Mouse (Mus musculus) CH12.LX (cell line): ENCODE measurements around the gene Syt8. TPM values are rescaled to one million over a fixed set of nuclear protein-coding genes. Genes with fewer than 3 reads are reported as not detected.

ENCODE experiments used
- DNase-seq: peaks from one replicate; pipeline ENCODE4 v3.0.0-alpha.2; 2013; ENCODE audit errors: extremely low read depth
- H3K27ac ChIP-seq: 2 replicates; pipeline ENCODE4 v1.5.1; 2012; ENCODE audit warnings: low read depth, mild to moderate bottlenecking, control low read depth, moderate library complexity; ENCODE audit not compliant: insufficient read depth
- H3K27me3 ChIP-seq: replicated peaks from 2 replicates; pipeline ENCODE3; 2012; ENCODE audit warnings: inconsistent platforms
- H3K36me3 ChIP-seq, 2 experiments: replicated peaks in 1 of 2; 2 replicates each; pipeline versions ENCODE3 to v1.6.1; 2012; ENCODE audit warnings: inconsistent platforms in 1 of 2, low read length in 1 of 2, mild to moderate bottlenecking in 1 of 2, mixed read lengths in 1 of 2, moderate library complexity in 1 of 2; ENCODE audit not compliant: control insufficient read depth in 1 of 2, insufficient read depth in 1 of 2
- H3K4me1 ChIP-seq, 2 experiments: 2 replicates each; pipeline ENCODE4 v1.6.1; 2012; ENCODE audit warnings: inconsistent platforms in 1 of 2, moderate library complexity in 1 of 2; ENCODE audit not compliant: insufficient read depth in 2 of 2, control insufficient read depth in 1 of 2
- H3K4me2 ChIP-seq: 2 replicates; pipeline ENCODE4 v1.6.1; 2012; ENCODE audit warnings: low read depth, mild to moderate bottlenecking, control low read depth; ENCODE audit not compliant: poor library complexity, insufficient read depth, severe bottlenecking
- H3K4me3 ChIP-seq, 3 experiments: fragments of 150-350 bp in 1 of 3; sonication (generic) in 1 of 3; replicated peaks in 1 of 3; 2 replicates each; pipeline versions ENCODE3 to v1.5.1; 2011 to 2012; ENCODE audit warnings: low read depth in 2 of 3, low read length in 2 of 3, mild to moderate bottlenecking in 2 of 3, moderate library complexity in 2 of 3, control low read depth in 1 of 3, improper control_type of control experiment in 1 of 3, inconsistent platforms in 1 of 3, mixed read lengths in 1 of 3; ENCODE audit not compliant: poor library complexity in 1 of 3
- H3K79me2 ChIP-seq: replicated peaks from 2 replicates; pipeline ENCODE4 v1.6.1; 2012; ENCODE audit warnings: mild to moderate bottlenecking, moderate library complexity; ENCODE audit not compliant: control insufficient read depth, poor library complexity, insufficient read depth, severe bottlenecking; ENCODE audit errors: extremely low read depth
- H3K9ac ChIP-seq: 2 replicates; pipeline ENCODE4 v1.6.1; 2012; ENCODE audit warnings: low read depth, mild to moderate bottlenecking, control low read depth, moderate library complexity; ENCODE audit not compliant: insufficient read depth
- H3K9me3 ChIP-seq: replicated peaks from 2 replicates; pipeline ENCODE3; 2012; ENCODE audit warnings: low read length, inconsistent platforms, mixed read lengths
- BHLHE40 ChIP-seq: IDR thresholded peaks from 2 replicates; pipeline ENCODE4 v1.6.1; 2011; ENCODE audit warnings: mild to moderate bottlenecking, low read depth, low read length, improper control_type of control experiment
- CHD1 ChIP-seq: IDR thresholded peaks from 2 replicates; pipeline ENCODE4 v1.6.1; 2012; ENCODE audit warnings: low read depth, low read length, improper control_type of control experiment, inconsistent platforms
- CHD2 ChIP-seq: IDR thresholded peaks from 2 replicates; pipeline ENCODE4 v1.6.1; 2011; ENCODE audit warnings: low read length, improper control_type of control experiment
- CTCF ChIP-seq, 2 experiments: IDR thresholded peaks in 1 of 2; conservative IDR thresholded peaks in 1 of 2; 2 replicates each; pipeline ENCODE4 v1.5.1; 2011 to 2012; ENCODE audit warnings: low read depth in 2 of 2, low read length in 2 of 2, improper control_type of control experiment in 1 of 2, inconsistent platforms in 1 of 2, mild to moderate bottlenecking in 1 of 2, moderate library complexity in 1 of 2
- E2F4 ChIP-seq: IDR thresholded peaks from 2 replicates; pipeline ENCODE4 v1.6.1; 2011; ENCODE audit warnings: low read depth, low read length, improper control_type of control experiment; ENCODE audit not compliant: insufficient replicate concordance
- ELF1 ChIP-seq: IDR thresholded peaks from 2 replicates; pipeline ENCODE4 v1.6.1; 2014; ENCODE audit warnings: low read depth, mild to moderate bottlenecking, inconsistent platforms, low read length, improper control_type of control experiment
- GABPA ChIP-seq: IDR thresholded peaks from 2 replicates; pipeline ENCODE4 v1.6.1; 2012; ENCODE audit warnings: low read depth, low read length, improper control_type of control experiment, inconsistent platforms; ENCODE audit not compliant: insufficient replicate concordance
- IRF4 ChIP-seq: IDR thresholded peaks from 2 replicates; pipeline ENCODE4 v1.6.1; 2014; ENCODE audit warnings: low read depth, mild to moderate bottlenecking, inconsistent platforms, low read length, improper control_type of control experiment
- JUN ChIP-seq: IDR thresholded peaks from 2 replicates; pipeline ENCODE4 v1.6.1; 2011; ENCODE audit warnings: low read depth, mild to moderate bottlenecking, low read length, improper control_type of control experiment, moderate library complexity; ENCODE audit not compliant: insufficient read depth
- JUND ChIP-seq: conservative IDR thresholded peaks from 2 replicates; pipeline ENCODE4 v1.6.1; 2011; ENCODE audit warnings: low read depth, low read length, improper control_type of control experiment
- KAT2A ChIP-seq: IDR thresholded peaks from 2 replicates; pipeline ENCODE4 v1.6.1; 2012; ENCODE audit warnings: low read length, improper control_type of control experiment, inconsistent platforms; ENCODE audit not compliant: insufficient replicate concordance
- MEF2A ChIP-seq: IDR thresholded peaks from 2 replicates; pipeline ENCODE4 v1.6.1; 2014; ENCODE audit warnings: low read depth, mild to moderate bottlenecking, inconsistent platforms, low read length, improper control_type of control experiment, borderline replicate concordance
- MYC ChIP-seq: IDR thresholded peaks from 2 replicates; pipeline ENCODE4 v1.6.1; 2011; ENCODE audit warnings: low read depth, mild to moderate bottlenecking, improper control_type of control experiment, low read length
- NELFE ChIP-seq: IDR thresholded peaks from 2 replicates; pipeline ENCODE4 v1.6.1; 2011; ENCODE audit warnings: low read depth, low read length, improper control_type of control experiment
- POLR2A ChIP-seq: IDR thresholded peaks from 2 replicates; pipeline ENCODE4 v1.6.1; 2011; ENCODE audit warnings: low read depth, mild to moderate bottlenecking, improper control_type of control experiment, low read length
- POLR2AphosphoS2 ChIP-seq: IDR thresholded peaks from 2 replicates; pipeline ENCODE4 v1.6.1; 2011; ENCODE audit warnings: low read depth, low read length, improper control_type of control experiment
- RAD21 ChIP-seq: IDR thresholded peaks from 2 replicates; pipeline ENCODE4 v1.6.1; 2011; ENCODE audit warnings: low read depth, mild to moderate bottlenecking, low read length, improper control_type of control experiment, moderate library complexity
- RCOR1 ChIP-seq: conservative IDR thresholded peaks from 2 replicates; pipeline ENCODE4 v1.6.1; 2012; ENCODE audit warnings: low read depth, mild to moderate bottlenecking, inconsistent platforms, low read length, improper control_type of control experiment
- SIN3A ChIP-seq: IDR thresholded peaks from 2 replicates; pipeline ENCODE4 v1.6.1; 2012; ENCODE audit warnings: low read length, improper control_type of control experiment, inconsistent platforms
- SMC3 ChIP-seq: IDR thresholded peaks from 2 replicates; pipeline ENCODE4 v1.6.1; 2011; ENCODE audit warnings: low read depth, low read length, improper control_type of control experiment
- TBP ChIP-seq: conservative IDR thresholded peaks from 2 replicates; pipeline ENCODE4 v1.6.1; 2011; ENCODE audit warnings: low read depth, low read length, improper control_type of control experiment
- USF1 ChIP-seq: IDR thresholded peaks from 2 replicates; pipeline ENCODE4 v1.6.1; 2014; ENCODE audit warnings: low read depth, mild to moderate bottlenecking, inconsistent platforms, low read length, improper control_type of control experiment
- USF2 ChIP-seq: conservative IDR thresholded peaks from 2 replicates; pipeline ENCODE4 v1.6.1; 2011; ENCODE audit warnings: low read depth, low read length, improper control_type of control experiment
- ZC3H11A ChIP-seq: IDR thresholded peaks from 2 replicates; pipeline ENCODE4 v1.6.1; 2012; ENCODE audit warnings: low read depth, mild to moderate bottlenecking, inconsistent platforms, low read length, improper control_type of control experiment
- ZMIZ1 ChIP-seq: IDR thresholded peaks from 2 replicates; pipeline ENCODE4 v1.6.1; 2012; ENCODE audit warnings: low read depth, mild to moderate bottlenecking, inconsistent platforms, low read length, improper control_type of control experiment
- ZNF384 ChIP-seq: IDR thresholded peaks from 2 replicates; pipeline ENCODE4 v1.6.1; 2012; ENCODE audit warnings: low read depth, low read length, improper control_type of control experiment, inconsistent platforms
- dilution Hi-C: fragments of 300-500 bp; cut with MboI; formaldehyde crosslinking; loops from 2 replicates; pipeline ENCODE4 v1.14.3; 2020; ENCODE audit warnings: low sequenced_read_pairs; ENCODE audit not compliant: extremely low pct_unique_long_range_greater_than_20kb, extremely low pct_ligation_motif_present
- in situ Hi-C: fragments of 300-500 bp; cut with MboI; formaldehyde crosslinking; loops from 3 replicates; pipeline ENCODE4 v1.14.3; 2019; ENCODE audit warnings: low sequenced_read_pairs, low pct_ligation_motif_present, low pct_unique_long_range_greater_than_20kb, mixed read lengths
- polyA plus RNA-seq: library from polyadenylated mRNA; unstranded; fragments of >175 nt; gene quantifications from 2 replicates; pipeline ENCODE4 v1.2.1, GENCODE M21; 2012; ENCODE audit warnings: low read depth; ENCODE audit not compliant: insufficient read length
- total RNA-seq, 2 experiments: library from RNA; depleted of rRNA; stranded (reverse); fragments of 300-350 nt in 1 of 2; fragments of >200 nt in 1 of 2; gene quantifications; 2 replicates each; pipeline ENCODE4 v1.2.3; 2012 to 2014

Gene Syt8
- total and polyA plus RNA-seq, 3 experiments = not detected

- Histone ChIP-seq H3K27me3 (peaks cover 2% of the 10 kb centered on the region), H3K4me3 (no peak overlapping the region), H3K27ac (no peak overlapping the region), H3K4me1 (peaks cover 14 to 23% of the 10 kb centered on the region in 2 experiments), H3K9ac (no peak overlapping the region), H3K4me2 (no peak overlapping the region), H3K9me3 (no peaks in the 10 kb centered on the region), H3K36me3 (no peaks in the 10 kb centered on the region), H3K79me2 (no peaks in the 10 kb centered on the region)
- in situ Hi-C loops = loop anchor here (5.0 kb wide), 2 partner anchors 100 to 145 kb away; no protein-coding TSS in a partner anchor
- TF ChIP-seq RCOR1 (no peak), GABPA (no peak), MEF2A (no peak), NELFE (no peak), ELF1 (no peak), POLR2A (no peak), TBP (no peak), MYC (no peak), CTCF (conservative IDR thresholded peaks at IDR 0.05 in 1 of 2, IDR thresholded peaks at IDR 0.05 in 1 of 2; ENCODE audit: low read depth in 2 of 2, low read length in 2 of 2) (peak in 1 of 2 experiments; percentile 29; a peak in 1 of 4 replicates), ZNF384 (no peak), SMC3 (peak; percentile 14; the same call in 1 of the 2 replicates), JUN (no peak), POLR2AphosphoS2 (no peak), RAD21 (peak; percentile 10), IRF4 (no peak), USF2 (no peak), ZC3H11A (no peak), ZMIZ1 (no peak), JUND (no peak), SIN3A (no peak), USF1 (no peak), CHD1 (no peak), KAT2A (no peak)
- DNase-seq = no peak
- dilution Hi-C loops = no loop called here
Observed at GRCm38 (mm10) chr7:142437324-142437723, 2.7 kb downstream of the Syt8 start.

- peaks cover 2% of the 10 kb centered on the region for H3K27me3 ChIP-seq
- H3K9me3 ChIP-seq = no peaks in the 10 kb centered on the region
- no peak overlapping the region for H3K4me2 ChIP-seq
- TF ChIP-seq TBP (no peak), BHLHE40 (no peak), CHD2 (no peak), E2F4 (no peak)
- peaks cover 0 to 11% of the 10 kb centered on the region in 2 experiments for H3K36me3 ChIP-seq
- no peak overlapping the region for H3K4me3 ChIP-seq
- peaks cover 37 to 50% of the 10 kb centered on the region in 2 experiments for H3K4me1 ChIP-seq
- no peak overlapping the region for H3K9ac ChIP-seq
- no peak overlapping the region for H3K27ac ChIP-seq
- dilution Hi-C loops = no loop called here
- in situ Hi-C loops = loop anchor here (5.0 kb wide), 4 partner anchors 57 to 237 kb away; partner anchors contain the start of gene Tnnt3
- no peaks in the 10 kb centered on the region for H3K79me2 ChIP-seq
- DNase-seq = no peak
Observed at GRCm38 (mm10) chr7:142439966-142440365, 5.3 kb downstream of the Syt8 start.
